Mouse (Mus musculus) left cerebral cortex, adult 9 months (tissue): ENCODE data around the gene Arpc2.

Experiments
- DNase-seq, 2 experiments: peaks; one replicate each; pipeline ENCODE4 v3.0.0; 2022; ENCODE audit warnings: low spot score in 2 of 2

The Arpc2 gene

DNA sequence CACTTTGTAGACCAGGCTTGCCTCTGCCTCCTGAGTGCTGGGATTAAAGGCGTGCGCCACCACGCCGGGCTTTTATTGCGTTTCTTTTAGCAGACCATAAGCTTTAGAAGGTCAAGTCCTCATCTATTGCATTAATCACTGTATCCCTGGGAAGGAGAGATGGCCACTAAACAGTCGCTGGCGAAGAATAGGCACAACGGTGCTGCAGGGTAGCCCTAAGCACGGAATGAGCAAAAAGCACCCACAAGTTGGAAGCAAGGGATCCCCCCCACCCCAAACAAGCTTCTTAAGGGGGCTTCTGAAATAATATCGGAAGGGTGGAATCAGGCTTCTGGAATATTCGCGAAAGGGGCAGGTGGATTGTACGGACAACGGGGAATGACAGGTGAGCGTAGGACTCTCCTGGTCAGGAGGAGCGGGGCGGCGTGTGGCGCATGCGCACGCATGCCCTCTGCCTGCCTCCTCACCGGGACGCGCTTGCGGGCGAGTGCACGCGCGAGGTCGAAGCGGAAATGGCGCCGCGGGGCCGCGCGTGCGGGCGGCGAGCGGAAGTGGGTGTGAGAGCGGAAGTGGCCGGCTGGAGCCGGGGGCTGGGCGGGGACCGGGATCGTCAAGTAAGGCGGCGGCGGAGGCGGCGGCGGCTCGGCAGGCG, at the start of gene Arpc2:
Gene Arpc2 (plus strand): TSS at position 147 of the 652 bp plus-strand sequence.
- peak; percentile 91 to 96 for DNase-seq

DNA sequence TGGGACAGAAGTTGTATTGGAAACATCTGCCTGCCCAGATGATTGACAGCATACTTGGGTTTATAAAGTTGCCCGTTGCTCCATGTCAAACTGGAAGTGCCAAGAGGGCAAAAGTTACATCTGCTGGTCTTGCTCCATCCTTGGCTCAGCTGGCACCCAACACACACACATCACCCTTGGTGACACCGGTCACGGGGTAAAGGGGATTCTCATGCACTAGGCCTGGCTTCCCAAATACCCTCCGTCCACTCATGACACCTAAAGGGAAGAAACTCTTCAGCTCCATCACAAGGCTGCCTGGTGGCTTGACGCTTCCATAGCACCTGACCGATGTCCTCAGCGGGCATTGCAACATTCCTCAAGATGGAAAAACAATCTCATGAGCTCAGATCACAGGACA, 45.4 kb upstream of the Arpc2 start:
- DNase-seq: no peak

DNA sequence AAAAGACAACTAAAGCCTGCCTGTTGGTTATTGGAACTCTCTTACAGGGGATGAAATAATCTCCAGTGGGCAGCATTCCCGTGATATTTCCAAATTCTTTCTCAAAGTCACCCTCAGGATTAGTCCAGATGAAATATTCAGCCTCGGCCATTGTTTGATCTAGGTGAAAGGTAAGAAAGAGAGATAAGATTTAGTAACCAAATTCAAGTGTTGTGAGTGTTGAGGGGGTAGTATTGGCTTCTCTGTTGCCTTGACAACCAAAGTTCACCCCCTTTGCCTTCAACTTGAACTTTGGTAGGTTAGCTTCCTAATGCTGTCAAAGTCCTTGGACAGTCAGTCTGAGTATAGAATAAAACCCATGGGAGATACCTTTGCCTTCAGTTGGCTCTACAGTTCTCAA, 43.2 kb upstream of the Arpc2 start:
- no peak for DNase-seq

DNA sequence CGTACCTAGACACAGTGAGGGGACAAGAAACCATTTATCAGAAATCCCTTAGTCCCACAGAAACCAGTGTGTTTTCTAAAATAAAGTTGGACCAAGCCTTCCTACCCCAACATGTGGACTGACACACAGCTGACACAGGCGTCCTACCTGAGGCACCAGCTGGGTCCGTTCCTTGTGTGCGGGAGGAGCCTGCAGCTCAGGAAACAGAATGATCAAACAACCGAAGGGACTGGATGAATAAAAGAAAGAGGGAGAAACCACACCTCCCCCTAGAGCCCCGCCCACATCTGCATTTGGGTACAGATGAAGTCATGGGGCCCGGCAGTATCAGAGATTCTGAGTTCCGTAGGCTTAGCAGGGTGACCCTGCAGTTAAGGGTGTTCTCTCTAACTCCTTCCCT, 41.4 kb upstream of the Arpc2 start, which contains the start of gene Cxcr1:
Gene Cxcr1 (minus strand): TSS at position 187 of the 400 bp plus-strand sequence.
- no peak for DNase-seq

DNA sequence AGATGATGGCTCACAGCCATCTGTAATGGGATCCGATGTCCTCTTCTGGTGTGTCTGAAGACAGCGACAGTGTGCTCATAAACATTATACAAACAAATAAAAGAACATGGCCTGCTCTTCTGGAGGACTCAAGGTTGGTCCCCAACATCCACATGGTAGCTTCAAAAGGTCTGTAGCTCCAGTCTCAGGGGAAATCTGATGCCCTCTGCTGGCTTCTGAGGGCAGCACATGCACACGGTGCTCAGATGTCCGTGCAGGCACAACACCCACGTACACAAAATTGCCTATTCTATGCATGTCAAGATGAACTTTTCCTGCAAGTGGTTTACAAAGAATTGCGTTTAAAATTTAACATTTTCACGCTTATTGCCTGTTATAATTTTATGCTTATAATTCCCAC, 39.9 kb upstream of the Arpc2 start:
- no peak for DNase-seq

DNA sequence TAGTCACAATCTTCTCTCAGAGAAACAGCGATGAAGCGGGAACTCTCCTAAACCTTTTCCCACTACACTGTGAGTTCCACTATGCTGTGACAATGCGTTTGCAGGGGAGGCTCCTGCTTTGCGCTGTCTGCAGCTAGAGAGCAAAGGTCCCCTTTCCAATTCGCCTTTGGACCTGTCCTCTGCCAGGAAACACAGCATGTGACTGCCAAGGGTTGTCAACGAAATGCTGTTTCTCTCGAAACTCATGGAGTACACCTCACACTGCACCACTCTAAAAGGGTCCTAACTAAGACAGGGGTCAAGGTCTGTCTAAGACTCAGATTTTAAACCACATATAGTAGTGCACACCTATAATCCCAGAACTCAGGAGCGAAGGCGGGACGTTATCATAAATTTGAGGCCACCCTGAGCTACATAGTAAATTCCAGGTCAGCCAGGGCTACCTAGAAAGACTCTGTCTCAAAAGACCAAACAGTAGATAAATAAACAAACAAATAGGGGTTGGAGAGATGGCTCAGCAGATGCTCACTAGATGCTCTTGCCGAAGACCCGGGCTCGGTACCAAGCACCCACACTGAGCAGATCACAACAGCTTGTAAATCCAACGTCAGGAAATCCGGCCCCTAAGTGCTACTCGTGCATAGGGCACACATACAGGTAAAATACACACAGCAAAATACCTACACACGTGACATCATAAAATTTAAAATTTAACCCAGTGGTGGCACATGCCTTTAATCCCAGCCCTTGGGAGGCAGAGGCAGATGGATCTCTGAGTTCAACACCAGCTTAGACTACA, 39.1 kb upstream of the Arpc2 start:
- DNase-seq: no peak

DNA sequence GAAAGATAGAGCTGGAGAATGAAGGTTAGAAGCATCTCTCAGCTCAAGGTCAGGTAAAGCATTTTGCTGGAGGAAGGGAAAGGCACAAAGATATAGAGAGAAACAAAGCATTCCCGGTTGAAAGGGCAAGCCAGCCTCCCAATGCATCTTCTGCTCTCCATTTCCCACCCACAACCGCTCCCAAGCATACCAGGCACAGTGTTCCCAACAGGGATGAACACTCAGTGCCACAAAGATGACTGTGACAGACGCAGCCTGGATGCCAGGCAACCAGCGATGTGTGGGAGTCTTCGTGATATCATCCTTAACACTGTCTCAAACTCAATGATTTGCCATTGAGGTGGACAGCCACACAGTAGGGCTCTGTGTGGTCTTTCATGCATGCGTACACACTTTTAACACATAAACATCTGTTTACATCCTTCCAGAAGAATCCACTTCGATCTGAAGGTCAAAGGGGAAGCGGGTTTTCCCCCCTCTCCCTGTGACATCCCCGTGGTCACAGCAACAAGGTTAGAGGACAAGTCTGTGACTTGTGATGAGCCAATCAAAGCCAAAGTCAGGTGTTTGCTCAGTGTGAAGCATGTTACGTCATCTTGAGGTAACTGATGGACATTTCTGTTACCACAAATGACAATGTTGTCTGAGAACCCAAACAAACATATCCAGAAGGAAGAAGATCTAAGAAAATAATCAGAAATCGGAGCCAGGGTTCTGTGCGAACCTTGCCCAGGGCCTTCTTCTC, 38.0 kb upstream of the Arpc2 start:
- DNase-seq: peak; percentile 33 to 56

DNA sequence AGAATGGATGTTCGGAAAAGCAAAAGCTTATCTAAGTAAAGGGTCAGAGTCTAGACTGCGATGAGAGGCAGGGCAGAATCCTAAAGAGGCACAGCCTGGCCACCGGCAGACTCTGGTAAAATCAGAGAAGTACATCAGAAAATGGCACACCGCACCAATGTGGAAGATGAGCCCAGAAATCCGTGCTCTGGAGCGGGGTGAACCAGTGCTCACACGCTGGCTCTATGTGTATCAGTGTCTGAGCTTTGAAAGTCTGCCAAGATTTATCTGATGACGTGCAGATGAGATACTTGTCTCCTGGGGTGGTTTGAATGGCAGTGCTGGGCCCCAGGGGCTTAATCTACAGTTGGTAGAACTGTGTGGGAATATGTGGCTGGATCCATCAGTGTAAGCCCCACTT, 36.8 kb upstream of the Arpc2 start:
- DNase-seq: no peak

DNA sequence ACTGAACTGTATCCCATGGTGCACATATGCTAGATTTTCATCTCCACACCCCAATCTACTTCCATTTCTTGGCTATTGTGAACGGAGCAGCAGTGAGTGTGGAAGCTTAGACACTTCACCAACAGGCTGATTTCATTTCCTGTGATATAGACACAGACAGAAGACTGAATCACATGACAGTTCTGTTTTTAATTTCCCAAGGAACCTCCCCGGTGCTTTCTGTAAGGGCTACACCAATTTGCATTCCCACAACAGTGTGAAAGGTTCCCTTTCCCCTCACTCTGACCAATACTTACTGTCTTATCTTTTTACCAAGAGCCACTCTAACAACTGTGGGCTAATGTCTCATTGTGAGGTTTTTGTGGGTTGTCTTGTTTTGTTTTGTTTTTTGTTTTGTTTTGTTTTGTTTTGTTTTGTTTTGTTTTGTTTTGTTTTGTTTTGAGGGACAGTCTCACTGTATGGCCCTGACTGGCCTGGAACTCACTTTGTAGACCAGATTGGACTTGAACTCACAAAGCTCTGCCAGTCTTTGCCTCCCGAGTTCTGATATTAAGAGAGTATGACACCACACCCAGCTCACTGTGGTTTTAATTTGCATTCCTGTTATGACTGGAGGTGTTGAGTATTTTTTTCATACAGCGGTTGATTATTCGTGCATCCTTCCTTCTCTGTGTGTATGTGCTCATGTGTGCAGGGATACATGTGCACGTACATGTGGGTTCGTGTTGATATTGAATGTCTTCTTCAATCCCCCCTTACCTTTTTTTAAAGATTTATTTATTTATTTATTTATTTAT, 34.6 kb upstream of the Arpc2 start:
- no peak for DNase-seq

DNA sequence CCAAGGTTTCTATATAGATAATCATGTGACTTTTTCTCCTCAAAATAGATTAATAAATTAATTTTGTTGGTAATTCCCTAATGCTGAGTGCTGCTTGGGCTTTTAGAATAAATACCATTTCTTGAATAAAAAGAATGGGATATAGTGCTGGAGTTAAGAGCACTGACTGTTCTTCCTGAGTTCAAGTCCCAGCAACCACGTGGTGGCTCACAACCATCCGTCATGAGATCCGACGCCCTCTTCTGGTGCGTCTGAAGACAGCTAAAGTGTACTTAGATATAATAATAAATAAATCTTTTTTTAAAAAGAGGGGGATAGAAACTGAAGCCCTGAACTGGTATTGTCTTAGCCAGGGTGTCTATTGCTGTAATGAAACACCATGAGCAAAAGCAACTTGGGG, 32.4 kb upstream of the Arpc2 start:
- DNase-seq: no peak

DNA sequence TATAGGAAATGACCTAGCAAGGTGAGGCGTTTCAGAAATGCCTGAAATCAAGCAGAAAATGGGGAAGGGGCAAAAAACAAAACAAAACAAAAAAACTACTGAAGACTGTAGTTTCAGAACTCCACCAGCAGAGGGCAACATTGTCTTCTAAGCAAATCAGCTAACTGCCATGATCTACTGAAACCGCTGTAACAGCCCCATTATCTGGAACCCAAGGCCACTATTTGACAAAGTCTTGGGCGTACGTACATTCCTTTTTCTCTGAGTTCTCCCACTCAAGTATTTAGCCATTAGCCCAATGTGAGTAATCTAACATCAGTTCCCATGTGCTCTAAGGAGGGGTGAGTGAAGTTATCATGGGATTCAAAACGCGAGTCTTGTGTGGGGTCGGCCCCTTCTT, 30.0 kb upstream of the Arpc2 start:
- peak in 1 of 2 experiments; percentile 55 for DNase-seq

DNA sequence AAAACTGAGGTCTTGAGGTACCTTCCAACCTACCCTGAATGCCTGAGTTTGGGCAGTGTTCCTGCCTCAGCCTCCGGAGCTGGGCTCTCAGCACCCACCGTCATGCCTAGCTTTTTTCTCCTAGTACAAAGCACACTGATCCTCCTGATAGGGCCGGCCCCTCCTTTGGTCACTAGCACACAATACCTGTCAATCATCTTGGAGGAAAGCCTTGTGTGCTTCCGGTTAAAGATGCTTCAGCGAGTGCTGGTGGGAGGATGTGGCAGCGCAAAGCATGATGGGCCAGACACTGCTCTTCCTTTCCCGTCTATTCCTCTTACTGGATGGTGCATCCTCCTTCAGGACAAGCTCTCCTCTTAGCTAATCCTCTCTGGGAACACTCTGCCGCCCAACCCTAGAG, 29.2 kb upstream of the Arpc2 start:
- DNase-seq: no peak

DNA sequence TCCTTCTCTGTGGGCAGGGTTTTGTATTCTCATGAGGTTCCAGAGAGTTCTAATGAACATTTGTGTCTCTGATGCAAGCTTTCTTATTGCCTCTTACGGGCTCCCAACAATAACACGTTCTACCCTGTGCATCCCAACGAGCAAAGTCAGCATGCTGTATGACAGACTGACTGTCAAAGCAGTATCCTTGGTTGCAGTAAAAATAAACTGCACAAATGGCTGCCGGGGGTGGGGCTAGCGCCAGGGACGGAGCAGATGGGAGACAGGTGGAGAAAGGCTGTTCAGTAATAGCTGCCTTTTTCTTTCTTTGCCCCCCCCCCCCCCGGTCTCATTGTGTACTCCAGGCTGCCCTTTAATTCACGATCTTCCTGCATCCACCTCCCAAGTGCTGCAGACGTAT, 28.0 kb upstream of the Arpc2 start:
- DNase-seq: peak in 1 of 2 experiments; percentile 19

DNA sequence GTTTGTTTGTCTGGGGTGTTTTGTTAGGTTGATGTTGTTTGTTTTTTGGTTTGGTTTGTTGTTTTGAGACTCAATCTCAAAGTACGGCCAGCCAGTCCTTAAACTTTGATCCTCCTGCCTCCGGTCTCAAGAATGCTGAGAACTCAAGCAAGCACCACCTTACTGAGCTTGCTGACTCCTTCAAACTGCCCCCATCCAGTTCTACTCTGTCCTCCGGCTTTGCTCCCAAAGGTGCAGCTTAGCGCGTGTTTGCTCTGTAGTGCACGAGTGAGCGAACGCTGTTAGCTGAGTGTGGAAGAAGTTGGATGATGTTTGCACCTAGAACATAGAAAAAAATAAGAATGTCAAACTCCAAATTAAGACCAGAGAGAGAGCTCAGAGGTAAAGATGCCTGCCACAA, 26.9 kb upstream of the Arpc2 start:
- no peak for DNase-seq

DNA sequence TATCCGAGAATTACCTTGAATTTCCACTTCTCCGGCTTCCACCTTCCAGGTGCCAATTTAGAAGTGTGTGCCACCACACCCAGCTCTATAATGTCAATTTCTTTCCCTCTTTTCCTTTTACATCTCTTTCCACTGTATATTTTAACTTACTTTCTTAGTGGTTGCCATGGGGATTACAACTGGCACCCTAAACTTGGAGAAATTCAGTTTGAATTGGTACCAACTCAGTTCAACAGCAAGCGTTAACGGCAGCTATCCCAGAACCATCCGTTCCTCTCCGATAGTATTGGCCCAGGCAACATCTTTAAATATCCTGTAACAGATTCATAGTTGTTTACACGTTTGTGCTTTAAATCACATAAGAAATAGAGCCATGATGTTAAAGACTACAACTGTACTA, 16.0 kb upstream of the Arpc2 start:
- DNase-seq: no peak

DNA sequence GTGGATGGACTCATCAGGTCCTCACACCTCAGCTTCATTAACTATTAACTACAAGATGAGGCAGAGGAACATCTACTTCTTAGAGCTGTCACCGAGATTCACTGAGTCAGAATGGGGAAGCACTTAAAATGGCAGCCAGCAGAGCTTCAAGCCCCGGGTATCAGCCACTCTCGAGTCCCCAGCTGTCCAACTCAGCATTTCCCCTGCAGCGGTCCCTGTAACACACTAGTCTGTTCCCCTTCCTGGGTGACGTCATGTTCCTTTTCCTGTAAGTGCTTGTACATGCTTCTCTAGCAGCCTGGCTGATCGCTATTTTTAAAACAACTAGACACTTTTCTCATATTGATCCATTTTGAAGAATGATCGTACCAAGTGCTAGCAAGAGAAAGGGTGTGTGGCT, 8.6 kb upstream of the Arpc2 start:
- DNase-seq: peak in 1 of 2 experiments; percentile 51

DNA sequence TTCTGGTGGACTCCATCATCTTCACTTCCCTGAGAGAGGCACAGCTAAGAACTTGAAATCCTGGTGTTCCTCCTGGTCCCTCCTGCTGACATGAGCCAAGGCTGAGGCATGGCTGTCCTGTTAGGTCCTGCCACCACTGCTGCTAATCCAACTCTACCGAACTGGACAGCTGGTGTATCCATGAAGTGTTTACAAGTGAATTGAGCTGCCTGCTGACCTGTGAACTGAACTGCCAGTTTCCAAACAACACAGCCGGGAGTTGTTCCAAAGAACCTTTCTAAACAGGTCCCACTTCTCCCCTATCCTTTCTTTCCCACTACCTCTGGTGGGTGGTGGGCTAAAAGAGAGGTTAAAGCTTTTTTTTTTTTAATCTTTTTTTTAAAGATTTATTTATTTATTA, 5.9 kb upstream of the Arpc2 start:
- DNase-seq: no peak

DNA sequence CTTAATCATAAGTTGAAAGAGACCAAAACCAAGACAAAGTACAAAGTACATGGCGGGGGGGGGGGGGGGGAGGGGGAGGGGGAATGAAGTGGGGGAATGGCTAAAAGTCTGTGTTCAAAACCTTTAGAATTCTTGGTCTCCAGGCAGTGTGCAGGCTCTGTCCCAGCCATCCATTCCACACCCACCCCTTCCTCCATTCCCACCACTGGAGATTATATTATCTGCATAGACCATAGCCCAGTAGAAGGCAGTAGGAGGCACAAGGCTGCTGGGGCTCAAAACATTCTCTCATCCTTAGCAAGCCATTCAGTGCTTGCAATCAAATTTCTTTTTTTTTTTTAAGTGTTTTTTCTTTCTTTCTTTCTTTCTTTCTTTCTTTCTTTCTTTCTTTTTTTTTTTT, 4.9 kb upstream of the Arpc2 start:
- no peak for DNase-seq

DNA sequence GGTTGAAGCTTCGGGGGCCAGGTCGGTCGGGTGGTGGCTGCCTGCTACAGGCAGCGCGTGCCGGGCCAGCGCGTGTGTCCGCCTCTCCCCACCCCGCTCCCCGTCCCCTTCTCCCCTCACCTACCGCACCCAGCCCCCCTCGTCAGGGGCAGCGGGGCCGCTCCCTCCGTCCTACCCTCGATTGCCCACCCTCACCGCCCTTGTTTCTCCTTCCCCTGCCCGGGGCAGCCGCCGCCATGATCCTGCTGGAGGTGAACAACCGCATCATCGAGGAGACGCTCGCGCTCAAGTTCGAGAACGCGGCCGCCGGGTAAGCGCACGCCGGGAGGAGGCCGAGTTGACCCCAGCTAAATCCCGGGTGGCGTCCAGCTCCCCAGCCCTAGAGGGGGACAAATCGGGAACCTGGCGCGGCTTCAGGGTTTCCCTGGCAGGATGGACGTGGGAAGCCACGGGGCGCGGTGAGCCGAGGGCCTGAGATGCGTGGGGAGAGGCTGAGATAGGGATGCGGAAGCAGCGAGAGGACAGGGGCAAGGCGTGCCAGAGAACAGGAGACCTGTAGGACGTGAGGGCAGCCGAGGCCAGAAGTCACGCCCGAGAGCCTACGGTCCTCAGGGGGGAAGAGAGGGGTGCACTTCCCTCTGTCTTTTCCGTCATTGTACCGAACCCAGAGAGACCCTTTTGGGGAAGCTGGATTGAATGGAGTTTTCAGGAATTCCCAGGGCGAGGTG, 870 bp downstream of the Arpc2 start:
- DNase-seq: peak in 1 of 2 experiments; percentile 28

DNA sequence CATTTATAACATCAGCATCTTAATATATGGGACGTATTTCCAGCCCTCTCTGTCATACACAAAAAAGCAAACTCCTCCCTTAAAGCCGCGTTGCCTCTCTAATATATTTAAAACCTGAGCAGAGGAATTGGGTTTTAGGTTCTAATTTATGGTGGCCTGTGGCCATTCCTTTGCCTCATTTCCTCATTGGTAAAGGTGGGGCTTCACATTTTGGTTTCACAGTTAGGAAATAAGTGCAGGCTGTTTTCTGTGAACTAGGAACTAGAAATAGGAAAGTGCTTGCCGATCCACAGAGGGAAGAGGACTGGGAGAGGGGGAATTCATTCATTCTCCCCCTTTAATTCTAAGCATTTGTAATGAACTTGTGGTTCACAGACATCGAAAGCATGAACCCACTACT, 1.8 kb downstream of the Arpc2 start:
- DNase-seq: no peak

DNA sequence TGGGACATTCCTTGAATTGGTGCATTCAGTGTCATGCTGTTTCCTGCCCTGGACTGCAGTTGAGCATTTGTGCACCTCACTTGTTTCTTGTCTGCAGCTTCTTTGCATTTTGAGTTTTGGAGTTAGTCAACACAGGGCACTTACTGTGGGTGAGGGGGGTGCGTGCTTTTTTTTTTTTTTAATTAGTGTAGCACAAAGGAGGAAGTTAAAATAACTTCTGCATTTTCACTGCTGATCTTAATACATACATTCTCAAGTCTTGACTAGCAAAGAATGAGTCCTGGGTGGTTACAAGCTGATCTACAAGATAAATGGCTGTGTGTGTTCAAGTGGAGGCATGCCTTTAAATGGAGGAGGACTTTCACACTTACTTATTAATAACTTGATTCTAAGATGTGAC, 2.3 kb downstream of the Arpc2 start:
- no peak for DNase-seq
